Mouse (Mus musculus) lung, embryonic 16.5 days (tissue): ENCODE data around the gene Prmt7. TPM values are rescaled to one million over a fixed set of nuclear protein-coding genes. Genes with fewer than 3 reads are reported as not detected.

ENCODE experiments used
- ATAC-seq: fragments of 200-750 bp; cut with Nextera tagmentation; 2 replicates; pipeline ENCODE4 v1.8.0; 2017; ENCODE audit warnings: low read depth, mild to moderate bottlenecking, moderate library complexity
- H3K27ac ChIP-seq: fragments of 300-500 bp; sonication (generic); 2 replicates; pipeline ENCODE4 v1.5.1; 2014; ENCODE audit warnings: mild to moderate bottlenecking, control low read depth, low read length
- H3K27me3 ChIP-seq: fragments of 300-500 bp; sonication (generic); 2 replicates; pipeline ENCODE4 v1.6.1; 2014; ENCODE audit warnings: low read depth, low read length, mixed read lengths; ENCODE audit not compliant: control insufficient read depth, insufficient read depth
- H3K36me3 ChIP-seq: fragments of 300-500 bp; sonication (generic); 2 replicates; pipeline ENCODE4 v1.6.1; 2014; ENCODE audit warnings: low read length; ENCODE audit not compliant: control insufficient read depth, insufficient read depth
- H3K4me1 ChIP-seq: fragments of 300-500 bp; sonication (generic); replicated peaks from 2 replicates; pipeline ENCODE4 v1.6.1; 2014; ENCODE audit warnings: low read length, mixed read lengths; ENCODE audit not compliant: control insufficient read depth, insufficient read depth
- H3K4me2 ChIP-seq: fragments of 300-500 bp; sonication (generic); 2 replicates; pipeline ENCODE4 v1.6.1; 2014; ENCODE audit warnings: low read depth, low read length, control low read depth
- H3K4me3 ChIP-seq: fragments of 300-500 bp; sonication (generic); 2 replicates; pipeline ENCODE4 v1.5.1; 2014; ENCODE audit warnings: mild to moderate bottlenecking, low read length, control low read depth
- H3K9ac ChIP-seq: fragments of 300-500 bp; sonication (generic); 2 replicates; pipeline ENCODE4 v1.6.1; 2014; ENCODE audit warnings: low read length, control low read depth
- H3K9me3 ChIP-seq: fragments of 300-500 bp; sonication (generic); 2 replicates; pipeline ENCODE4 v1.6.1; 2016; ENCODE audit warnings: low read length; ENCODE audit not compliant: control insufficient read depth
- WGBS: fragments of 180-500 bp; shearing (Covaris S2); extraction: QIAGEN DNeasy Blood & Tissue Kit; methylation state at CpG from one replicate; pipeline ENCODE4 v1.1.7; 2014; 5-methylcytosine and 5-hydroxymethylcytosine counted together
- polyA plus RNA-seq: library from polyadenylated mRNA; unstranded; fragments of >200 nt; fragmentation: Nextera tagmentation; extraction: Ambion mirVana; gene quantifications from 2 replicates; pipeline ENCODE4 v1.2.1, GENCODE M21; 2015

The Prmt7 gene
- polyA plus RNA-seq, 1 experiment from 2014 or later, result 42.0 TPM

DNA sequence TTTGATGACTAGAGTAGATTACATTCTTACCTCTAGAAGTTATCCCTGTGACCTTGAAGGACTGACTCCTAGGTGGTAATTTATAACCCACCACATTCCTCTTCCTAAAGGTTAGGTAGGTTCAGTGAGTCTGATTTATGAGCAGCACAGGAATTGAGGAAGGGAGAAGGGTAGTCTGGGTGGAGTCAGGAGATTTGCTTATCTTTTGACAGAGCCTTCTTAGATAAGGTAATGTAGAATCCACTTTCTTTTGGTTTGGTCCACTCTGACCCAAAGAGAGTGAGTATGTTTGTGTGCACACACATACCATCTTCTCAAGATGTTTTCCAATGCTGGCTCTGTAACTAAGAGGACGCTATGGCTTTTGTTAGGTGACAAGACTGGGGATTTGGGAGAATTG lies 33.1 kb upstream of the Prmt7 start:
- no peaks in the 10 kb centered on the region for H3K36me3 ChIP-seq
- H3K27me3 ChIP-seq, result no peaks in the 10 kb centered on the region
- H3K27ac ChIP-seq, result 0 out of 2 replicates have a peak overlapping the region, but pooled peaks have one; percentile 7
- 51% methylated on average over 1 of the region's 1 CpGs for WGBS
- H3K4me2 ChIP-seq, result no peak overlapping the region
- H3K9me3 ChIP-seq, result no peaks in the 10 kb centered on the region
- H3K4me1 ChIP-seq, result peaks cover 22% of the 10 kb centered on the region
- ATAC-seq, result no peak
- no peak overlapping the region for H3K9ac ChIP-seq
- H3K4me3 ChIP-seq, result no peak overlapping the region

- Histone ChIP-seq H3K4me2 (peak overlapping the region; percentile 18; the same call in 1 of the 2 replicates), H3K36me3 (no peaks in the 10 kb centered on the region), H3K9ac (no peak overlapping the region), H3K4me3 (no peak overlapping the region), H3K27ac (peak overlapping the region; percentile 57), H3K27me3 (no peaks in the 10 kb centered on the region), H3K4me1 (peaks cover 22% of the 10 kb centered on the region), H3K9me3 (no peaks in the 10 kb centered on the region)
- 23% methylated on average over 2 of the region's 2 CpGs for WGBS
- peak; percentile 56; the same call in 1 of the 2 replicates for ATAC-seq
Measured at GRCm38 (mm10) chr8:106178428-106178827, 32.3 kb upstream of the Prmt7 start.

GRCm38 (mm10) chr8:106185628-106186270 lies 25.0 kb upstream of the Prmt7 start:
- no peak for ATAC-seq
- whole genome bisulfite sequencing, result 85% methylated on average over 8 of the region's 8 CpGs
- no peaks in the 10 kb centered on the region for H3K4me1 ChIP-seq

GRCm38 (mm10) chr8:106186394-106186793 lies 24.3 kb upstream of the Prmt7 start:
- ATAC-seq, result no peak
- Histone ChIP-seq H3K4me2 (no peak overlapping the region), H3K27me3 (no peaks in the 10 kb centered on the region), H3K4me3 (no peak overlapping the region), H3K4me1 (no peaks in the 10 kb centered on the region), H3K27ac (no peak overlapping the region), H3K9ac (no peak overlapping the region), H3K9me3 (no peaks in the 10 kb centered on the region), H3K36me3 (peaks cover 4% of the 10 kb centered on the region; the same call in 1 of the 2 replicates)
- 92% methylated on average over 3 of the region's 3 CpGs for WGBS

More at GRCm38 (mm10) chr8:106185628-106186270, 25.0 kb upstream of the Prmt7 start:
- no peak overlapping the region for H3K4me3 ChIP-seq
- peaks cover 4% of the 10 kb centered on the region; the same call in 1 of the 2 replicates for H3K36me3 ChIP-seq
- no peak overlapping the region for H3K4me2 ChIP-seq
- no peak overlapping the region for H3K27ac ChIP-seq
- no peaks in the 10 kb centered on the region for H3K27me3 ChIP-seq
- no peaks in the 10 kb centered on the region for H3K9me3 ChIP-seq
- H3K9ac ChIP-seq, result no peak overlapping the region

- Histone ChIP-seq H3K27ac (no peak overlapping the region), H3K9me3 (no peaks in the 10 kb centered on the region), H3K4me3 (no peak overlapping the region), H3K9ac (no peak overlapping the region), H3K36me3 (peaks cover 8% of the 10 kb centered on the region; the same call in 1 of the 2 replicates), H3K4me2 (no peak overlapping the region), H3K27me3 (no peaks in the 10 kb centered on the region), H3K4me1 (no peaks in the 10 kb centered on the region)
- ATAC-seq, result no peak
- 88% methylated on average over 4 of the region's 4 CpGs for WGBS
Measured at GRCm38 (mm10) chr8:106189162-106189561, 21.6 kb upstream of the Prmt7 start.

GRCm38 (mm10) chr8:106191639-106192038 lies 19.1 kb upstream of the Prmt7 start:
- Histone ChIP-seq H3K27me3 (no peaks in the 10 kb centered on the region), H3K36me3 (peaks cover 13% of the 10 kb centered on the region; the same call in 1 of the 2 replicates), H3K9ac (no peak overlapping the region), H3K9me3 (no peaks in the 10 kb centered on the region), H3K4me1 (no peaks in the 10 kb centered on the region), H3K27ac (no peak overlapping the region), H3K4me2 (no peak overlapping the region), H3K4me3 (no peak overlapping the region)
- WGBS, result 72% methylated on average over 5 of the region's 5 CpGs
- ATAC-seq, result no peak

- Histone ChIP-seq H3K4me2 (no peak overlapping the region), H3K27ac (no peak overlapping the region), H3K4me3 (no peak overlapping the region), H3K9ac (no peak overlapping the region), H3K4me1 (no peaks in the 10 kb centered on the region), H3K9me3 (no peaks in the 10 kb centered on the region), H3K27me3 (no peaks in the 10 kb centered on the region), H3K36me3 (peaks cover 16% of the 10 kb centered on the region; the same call in 1 of the 2 replicates)
- ATAC-seq, result no peak
- WGBS, result 82% methylated on average over 6 of the region's 6 CpGs
Measured at GRCm38 (mm10) chr8:106193162-106193561, 17.6 kb upstream of the Prmt7 start.

DNA sequence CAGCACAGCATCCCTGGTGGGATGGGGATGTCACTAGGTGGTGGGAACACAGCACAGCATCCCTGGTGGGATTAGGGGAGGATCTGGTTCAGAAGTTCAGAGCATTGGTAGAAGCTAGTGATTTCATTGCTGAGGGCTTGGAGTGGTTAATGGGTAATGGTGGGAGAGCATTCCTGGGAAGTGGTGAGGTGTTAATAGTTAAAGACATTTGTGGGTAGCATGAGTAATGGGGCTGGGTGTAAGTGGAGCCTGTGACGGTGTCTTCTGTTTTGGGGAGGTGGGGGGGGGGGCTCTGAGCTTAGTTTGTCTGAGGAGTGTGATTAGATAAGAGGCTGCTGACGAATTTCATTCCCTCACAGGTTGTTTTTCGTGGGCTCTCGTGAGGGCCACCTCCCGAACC lies 16.7 kb upstream of the Prmt7 start:
- Histone ChIP-seq H3K27ac (no peak overlapping the region), H3K36me3 (peaks cover 18% of the 10 kb centered on the region; the same call in 1 of the 2 replicates), H3K9me3 (no peaks in the 10 kb centered on the region), H3K9ac (no peak overlapping the region), H3K4me1 (no peaks in the 10 kb centered on the region), H3K27me3 (no peaks in the 10 kb centered on the region), H3K4me3 (no peak overlapping the region), H3K4me2 (no peak overlapping the region)
- 83% methylated on average over 5 of the region's 5 CpGs for WGBS
- ATAC-seq, result no peak

DNA sequence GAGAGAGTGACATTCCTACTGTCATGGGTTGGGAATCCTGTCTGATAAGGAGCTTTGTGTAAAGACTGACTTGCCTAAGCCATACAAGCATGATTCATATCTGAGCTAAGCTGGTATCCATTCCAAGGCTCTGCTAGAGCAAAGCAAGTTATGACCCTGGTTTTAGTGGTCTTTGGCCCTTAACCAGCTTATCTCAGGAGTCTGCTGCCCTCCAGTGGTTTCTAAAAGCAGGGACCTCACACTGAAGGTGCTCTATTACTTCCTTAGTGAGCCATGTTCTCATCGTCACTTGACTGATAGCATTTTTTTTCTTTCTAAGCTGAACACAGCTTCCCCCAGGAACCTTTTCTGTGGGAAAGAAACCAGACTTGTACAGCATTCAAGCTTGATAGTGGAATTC lies 12.0 kb upstream of the Prmt7 start:
- Histone ChIP-seq H3K4me3 (no peak overlapping the region), H3K9ac (no peak overlapping the region), H3K27me3 (no peaks in the 10 kb centered on the region), H3K9me3 (no peaks in the 10 kb centered on the region), H3K27ac (no peak overlapping the region), H3K4me2 (no peak overlapping the region), H3K4me1 (no peaks in the 10 kb centered on the region), H3K36me3 (peaks cover 32% of the 10 kb centered on the region)
- ATAC-seq, result peak; percentile 64; the same call in 1 of the 2 replicates
- 14% methylated on average over 1 of the region's 1 CpGs for WGBS
